Mouse (Mus musculus): ENCODE measurements at regions not wholly inside any gene's neighbourhood (a gene's known extent, or its start where the extent isn't known, plus 50 kb on each side); places are given as distances from the start of the nearest gene placed in this dataset.

- H3K27ac ChIP-seq = no peak overlapping the region
- no peak for DNase-seq
- no peaks in the 10 kb centered on the region for H3K4me1 ChIP-seq (replicated peaks)
- WGBS (ENCODE audit: insufficient replicate concordance) = 20% methylated on average over 6 of the region's 6 CpGs
- H3K4me3 ChIP-seq (replicated peaks) = no peak overlapping the region
- no peaks in the 10 kb centered on the region for H3K9me3 ChIP-seq (replicated peaks)
- H3K36me3 ChIP-seq = no peaks in the 10 kb centered on the region
- no peak overlapping the region for H3K9ac ChIP-seq
- H3K4me2 ChIP-seq = no peak overlapping the region
- ATAC-seq (ENCODE audit: low read depth) = no peak
- H3K27me3 ChIP-seq = no peaks in the 10 kb centered on the region
These were observed 204.4 kb downstream of the Adra2a start for GRCm38 (mm10) chr19:54248256-54248936.

GRCm38 (mm10) chr19:54252145-54252664 lies 208.3 kb downstream of the Adra2a start:
- Histone ChIP-seq H3K4me1 (replicated peaks) (no peaks in the 10 kb centered on the region), H3K4me2 (no peak overlapping the region), H3K9ac (no peak overlapping the region), H3K27ac (no peak overlapping the region), H3K27me3 (no peaks in the 10 kb centered on the region), H3K9me3 (replicated peaks) (no peaks in the 10 kb centered on the region), H3K36me3 (no peaks in the 10 kb centered on the region), H3K4me3 (replicated peaks) (no peak overlapping the region)
- ATAC-seq (ENCODE audit: low read depth) (no peak), DNase-seq (no peak)
- 64% methylated on average over 7 of the region's 7 CpGs for WGBS (ENCODE audit: insufficient replicate concordance)

GRCm38 (mm10) chr19:54257889-54258288 lies 213.9 kb downstream of the Adra2a start:
- ATAC-seq (ENCODE audit: low read depth) (no peak), DNase-seq (no peak)
- Histone ChIP-seq H3K36me3 (no peaks in the 10 kb centered on the region), H3K4me1 (replicated peaks) (no peaks in the 10 kb centered on the region), H3K27ac (no peak overlapping the region), H3K27me3 (no peaks in the 10 kb centered on the region), H3K4me3 (replicated peaks) (no peak overlapping the region), H3K9me3 (replicated peaks) (no peaks in the 10 kb centered on the region), H3K4me2 (no peak overlapping the region), H3K9ac (no peak overlapping the region)
- WGBS (ENCODE audit: insufficient replicate concordance) = 62% methylated on average over 3 of the region's 3 CpGs

GRCm38 (mm10) chr19:54259175-54259574 lies 215.2 kb downstream of the Adra2a start:
- no peaks in the 10 kb centered on the region for H3K27me3 ChIP-seq
- no peaks in the 10 kb centered on the region for H3K36me3 ChIP-seq
- H3K4me2 ChIP-seq = no peak overlapping the region
- 21% methylated on average over 7 of the region's 7 CpGs for WGBS (ENCODE audit: insufficient replicate concordance)
- H3K4me3 ChIP-seq (replicated peaks) = no peak overlapping the region
- DNase-seq = no peak
- H3K9me3 ChIP-seq (replicated peaks) = no peaks in the 10 kb centered on the region
- no peaks in the 10 kb centered on the region for H3K4me1 ChIP-seq (replicated peaks)
- no peak overlapping the region for H3K27ac ChIP-seq
- H3K9ac ChIP-seq = no peak overlapping the region
- no peak for ATAC-seq (ENCODE audit: low read depth)

- H3K4me1 ChIP-seq (replicated peaks) = no peaks in the 10 kb centered on the region
- no peaks in the 10 kb centered on the region for H3K27me3 ChIP-seq
- H3K4me3 ChIP-seq (replicated peaks) = no peak overlapping the region
- peaks cover 3% of the 10 kb centered on the region; the same call in 1 of the 2 replicates for H3K9me3 ChIP-seq (replicated peaks)
- WGBS (ENCODE audit: insufficient replicate concordance) = 79% methylated on average over 10 of the region's 10 CpGs
- no peak overlapping the region for H3K4me2 ChIP-seq
- no peak for DNase-seq
- H3K9ac ChIP-seq = no peak overlapping the region
- H3K27ac ChIP-seq = no peak overlapping the region
- ATAC-seq (ENCODE audit: low read depth) = no peak
- H3K36me3 ChIP-seq = no peaks in the 10 kb centered on the region
These were observed 233.4 kb downstream of the Adra2a start for GRCm38 (mm10) chr19:54277368-54277767.

- H3K4me1 ChIP-seq (replicated peaks) = no peaks in the 10 kb centered on the region
- no peaks in the 10 kb centered on the region for H3K36me3 ChIP-seq
- no peak overlapping the region for H3K4me2 ChIP-seq
- no peak overlapping the region for H3K27ac ChIP-seq
- H3K27me3 ChIP-seq = no peaks in the 10 kb centered on the region
- no peak overlapping the region for H3K4me3 ChIP-seq (replicated peaks)
- ATAC-seq (ENCODE audit: low read depth) (no peak), DNase-seq (no peak)
- H3K9me3 ChIP-seq (replicated peaks) = no peaks in the 10 kb centered on the region
- no peak overlapping the region for H3K9ac ChIP-seq
These were observed 241.5 kb downstream of the Adra2a start for GRCm38 (mm10) chr19:54285481-54285880.

- Histone ChIP-seq H3K9ac (no peak overlapping the region), H3K36me3 (no peaks in the 10 kb centered on the region), H3K4me1 (replicated peaks) (no peaks in the 10 kb centered on the region), H3K4me2 (no peak overlapping the region), H3K27me3 (no peaks in the 10 kb centered on the region), H3K27ac (no peak overlapping the region), H3K4me3 (replicated peaks) (no peak overlapping the region), H3K9me3 (replicated peaks) (no peaks in the 10 kb centered on the region)
- no peak for DNase-seq
- WGBS (ENCODE audit: insufficient replicate concordance) = 66% methylated on average over 10 of the region's 10 CpGs
- no peak for ATAC-seq (ENCODE audit: low read depth)
These were observed 253.9 kb downstream of the Adra2a start for GRCm38 (mm10) chr19:54297663-54298388.

GRCm38 (mm10) chr19:54311289-54311688 lies 267.3 kb downstream of the Adra2a start:
- 66% methylated on average over 6 of the region's 6 CpGs for WGBS (ENCODE audit: insufficient replicate concordance)
- ATAC-seq (ENCODE audit: low read depth) (no peak), DNase-seq (no peak)
- no peak overlapping the region for H3K27ac ChIP-seq
- H3K36me3 ChIP-seq = no peaks in the 10 kb centered on the region
- no peaks in the 10 kb centered on the region for H3K9me3 ChIP-seq (replicated peaks)
- H3K4me2 ChIP-seq = no peak overlapping the region
- no peak overlapping the region for H3K9ac ChIP-seq
- H3K4me3 ChIP-seq (replicated peaks) = no peak overlapping the region
- H3K27me3 ChIP-seq = no peaks in the 10 kb centered on the region
- no peaks in the 10 kb centered on the region for H3K4me1 ChIP-seq (replicated peaks)

- DNase-seq (no peak), ATAC-seq (ENCODE audit: low read depth) (no peak)
- 52% methylated on average over 1 of the region's 1 CpGs for whole genome bisulfite sequencing (ENCODE audit: insufficient replicate concordance)
- Histone ChIP-seq H3K9me3 (replicated peaks) (no peaks in the 10 kb centered on the region), H3K4me3 (replicated peaks) (no peak overlapping the region), H3K36me3 (no peaks in the 10 kb centered on the region), H3K27me3 (no peaks in the 10 kb centered on the region), H3K27ac (no peak overlapping the region), H3K9ac (no peak overlapping the region), H3K4me2 (no peak overlapping the region), H3K4me1 (replicated peaks) (no peaks in the 10 kb centered on the region)
These were observed 267.8 kb downstream of the Adra2a start for GRCm38 (mm10) chr19:54311723-54312122.

GRCm38 (mm10) chr19:54323276-54323675 lies 279.3 kb downstream of the Adra2a start:
- ATAC-seq (ENCODE audit: low read depth) (no peak), DNase-seq (no peak)
- H3K9ac ChIP-seq = no peak overlapping the region
- no peak overlapping the region for H3K4me2 ChIP-seq
- H3K27me3 ChIP-seq = no peaks in the 10 kb centered on the region
- H3K4me1 ChIP-seq (replicated peaks) = no peaks in the 10 kb centered on the region
- H3K4me3 ChIP-seq (replicated peaks) = no peak overlapping the region
- no peaks in the 10 kb centered on the region for H3K9me3 ChIP-seq (replicated peaks)
- no peak overlapping the region for H3K27ac ChIP-seq
- WGBS (ENCODE audit: insufficient replicate concordance) = 52% methylated on average over 5 of the region's 5 CpGs
- no peaks in the 10 kb centered on the region for H3K36me3 ChIP-seq

- H3K9me3 ChIP-seq (replicated peaks) = no peaks in the 10 kb centered on the region
- no peak overlapping the region for H3K9ac ChIP-seq
- no peak for ATAC-seq (ENCODE audit: low read depth)
- 37% methylated on average over 4 of the region's 4 CpGs for WGBS (ENCODE audit: insufficient replicate concordance)
- no peaks in the 10 kb centered on the region for H3K36me3 ChIP-seq
- H3K4me2 ChIP-seq = no peak overlapping the region
- H3K4me1 ChIP-seq (replicated peaks) = no peaks in the 10 kb centered on the region
- no peak overlapping the region for H3K27ac ChIP-seq
- no peaks in the 10 kb centered on the region for H3K27me3 ChIP-seq
- DNase-seq = no peak
- H3K4me3 ChIP-seq (replicated peaks) = no peak overlapping the region
These were observed 281.0 kb downstream of the Adra2a start for GRCm38 (mm10) chr19:54324991-54325390.

- DNase-seq (no peak), ATAC-seq (ENCODE audit: low read depth) (no peak)
- no peak overlapping the region for H3K4me2 ChIP-seq
- 35% methylated on average over 1 of the region's 1 CpGs for WGBS (ENCODE audit: insufficient replicate concordance)
- H3K27me3 ChIP-seq = no peaks in the 10 kb centered on the region
- no peaks in the 10 kb centered on the region for H3K36me3 ChIP-seq
- no peak overlapping the region for H3K27ac ChIP-seq
- H3K4me1 ChIP-seq (replicated peaks) = no peaks in the 10 kb centered on the region
- no peaks in the 10 kb centered on the region; the same call in 1 of the 2 replicates for H3K9me3 ChIP-seq (replicated peaks)
- H3K9ac ChIP-seq = no peak overlapping the region
- H3K4me3 ChIP-seq (replicated peaks) = no peak overlapping the region
These were observed 288.2 kb downstream of the Adra2a start for GRCm38 (mm10) chr19:54332140-54332539.

Data from liver, embryonic 13.5 days (tissue).